Mouse (Mus musculus): ENCODE data around the gene Rapgef5.

GRCm38 (mm10) chr12:117744580-117745483 lies 228.6 kb downstream of the Rapgef5 start:
- no peak for TF ChIP-seq CTCF (IDR thresholded peaks at IDR 0.05; ENCODE audit: low read depth)
- TF ChIP-seq EP300 (optimal IDR thresholded peaks at IDR 0.05), result no peak

Measured in stomach, postnatal 0 days (tissue).